Mouse (Mus musculus): ENCODE results near the gene Gtpbp3. TPM values are rescaled to one million over a fixed set of nuclear protein-coding genes. Genes with fewer than 3 reads are reported as not detected.
A peak's percentile ranks its signal among the peaks of the same experiment; 100 is the strongest.
"Not testable (repeated sequence)": the region's sequence is repeated elsewhere in the genome, so short reads cannot be mapped to it uniquely, and the experiment has no call there.

The Gtpbp3 gene
- polyA plus RNA-seq, 1 experiment from 2014 or later: 14.6 TPM

DNA sequence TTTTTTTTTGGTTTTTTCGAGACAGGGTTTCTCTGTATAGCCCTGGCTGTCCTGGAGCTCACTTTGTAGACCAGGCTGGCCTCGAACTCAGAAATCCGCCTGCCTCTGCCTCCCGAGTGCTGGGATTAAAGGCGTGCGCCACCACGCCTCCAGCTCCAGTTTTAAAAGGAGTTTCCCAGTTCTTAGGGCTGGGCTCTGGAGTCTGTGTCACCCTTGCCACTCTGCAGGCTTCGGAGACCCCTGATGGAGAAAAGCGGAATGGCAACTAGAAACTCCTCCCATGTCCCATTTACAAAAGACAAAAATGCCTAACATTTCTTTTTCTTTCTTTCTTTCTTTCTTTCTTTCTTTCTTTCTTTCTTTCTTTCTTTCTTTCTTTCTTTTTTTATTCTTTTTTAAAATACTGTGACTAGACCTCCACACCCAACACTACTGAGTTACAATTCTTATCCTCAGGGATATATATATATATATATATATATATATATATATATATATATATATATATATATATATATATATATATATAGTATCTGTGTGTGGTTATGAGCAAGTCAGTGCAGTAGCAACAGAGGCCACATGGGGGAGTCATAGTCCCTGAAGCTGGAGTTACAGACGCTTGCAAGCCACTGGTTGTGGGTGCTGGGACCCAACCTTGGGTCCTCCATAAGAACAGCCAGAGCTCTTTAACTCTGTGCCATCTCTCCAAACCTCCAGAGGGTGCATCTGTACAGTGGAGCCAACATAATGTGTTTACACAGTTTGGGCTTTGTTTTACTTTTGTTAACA, 31.3 kb downstream of the Gtpbp3 start:
- not testable (repeated sequence) for H3K9ac ChIP-seq (ENCODE audit: low read depth, low read length); H3K4me1 ChIP-seq (replicated peaks; ENCODE audit: insufficient read depth, low read length); H3K27me3 ChIP-seq (ENCODE audit: insufficient read depth, low read length); H3K4me3 ChIP-seq (replicated peaks; ENCODE audit: low read depth, low read length); H3K27ac ChIP-seq; H3K4me2 ChIP-seq (ENCODE audit: low read length); H3K36me3 ChIP-seq (ENCODE audit: insufficient read depth, low read length); ATAC-seq (replicated peaks; ENCODE audit: low FRiP score, low read depth); H3K9me3 ChIP-seq (replicated peaks; ENCODE audit: low read length)
- TF ChIP-seq CTCF (IDR thresholded peaks at IDR 0.05; ENCODE audit: low read depth): peak; percentile 75
- peak; percentile 90 for DNase-seq (ENCODE audit: low spot score)
- 41% methylated on average over 9 of the region's 10 CpGs for WGBS

DNA sequence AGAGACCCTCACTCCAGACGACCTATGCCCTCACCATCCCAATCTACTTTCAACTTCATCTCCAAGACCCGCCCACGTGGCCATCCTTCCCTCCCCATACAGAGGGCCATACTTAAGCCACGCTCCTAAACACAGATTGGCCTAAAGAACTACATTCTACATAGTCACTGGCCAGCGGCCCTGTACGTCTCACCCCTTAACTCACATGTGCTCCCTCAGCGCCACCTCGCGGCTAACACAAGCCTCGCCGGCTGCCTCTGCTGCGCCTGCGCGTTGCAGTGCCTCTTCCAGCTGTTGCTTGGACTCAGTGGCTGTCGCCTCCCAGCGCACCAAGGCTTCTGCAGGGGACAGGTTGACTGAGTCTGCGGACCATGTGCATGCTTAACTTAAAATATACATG, 33.7 kb downstream of the Gtpbp3 start:
- TF ChIP-seq CTCF (IDR thresholded peaks at IDR 0.05; ENCODE audit: low read depth): peak; percentile 99
- H3K4me2 ChIP-seq (ENCODE audit: low read length): peak overlapping the region; percentile 27; the same call in 1 of the 2 replicates
- H3K4me3 ChIP-seq (replicated peaks; ENCODE audit: low read depth, low read length): no peak overlapping the region
- no peaks in the 10 kb centered on the region for H3K9me3 ChIP-seq (replicated peaks; ENCODE audit: low read length)
- no peak overlapping the region for H3K27ac ChIP-seq
- WGBS: 6% methylated on average over 17 of the region's 17 CpGs
- peaks cover 6% of the 10 kb centered on the region; the same call in 1 of the 2 replicates for H3K4me1 ChIP-seq (replicated peaks; ENCODE audit: insufficient read depth, low read length)
- no peak overlapping the region for H3K9ac ChIP-seq (ENCODE audit: low read depth, low read length)
- H3K27me3 ChIP-seq (ENCODE audit: insufficient read depth, low read length): no peaks in the 10 kb centered on the region
- DNase-seq (ENCODE audit: low spot score): peak; percentile 98
- ATAC-seq (replicated peaks; ENCODE audit: low FRiP score, low read depth): peak; percentile 94
- no peaks in the 10 kb centered on the region for H3K36me3 ChIP-seq (ENCODE audit: insufficient read depth, low read length)

DNA sequence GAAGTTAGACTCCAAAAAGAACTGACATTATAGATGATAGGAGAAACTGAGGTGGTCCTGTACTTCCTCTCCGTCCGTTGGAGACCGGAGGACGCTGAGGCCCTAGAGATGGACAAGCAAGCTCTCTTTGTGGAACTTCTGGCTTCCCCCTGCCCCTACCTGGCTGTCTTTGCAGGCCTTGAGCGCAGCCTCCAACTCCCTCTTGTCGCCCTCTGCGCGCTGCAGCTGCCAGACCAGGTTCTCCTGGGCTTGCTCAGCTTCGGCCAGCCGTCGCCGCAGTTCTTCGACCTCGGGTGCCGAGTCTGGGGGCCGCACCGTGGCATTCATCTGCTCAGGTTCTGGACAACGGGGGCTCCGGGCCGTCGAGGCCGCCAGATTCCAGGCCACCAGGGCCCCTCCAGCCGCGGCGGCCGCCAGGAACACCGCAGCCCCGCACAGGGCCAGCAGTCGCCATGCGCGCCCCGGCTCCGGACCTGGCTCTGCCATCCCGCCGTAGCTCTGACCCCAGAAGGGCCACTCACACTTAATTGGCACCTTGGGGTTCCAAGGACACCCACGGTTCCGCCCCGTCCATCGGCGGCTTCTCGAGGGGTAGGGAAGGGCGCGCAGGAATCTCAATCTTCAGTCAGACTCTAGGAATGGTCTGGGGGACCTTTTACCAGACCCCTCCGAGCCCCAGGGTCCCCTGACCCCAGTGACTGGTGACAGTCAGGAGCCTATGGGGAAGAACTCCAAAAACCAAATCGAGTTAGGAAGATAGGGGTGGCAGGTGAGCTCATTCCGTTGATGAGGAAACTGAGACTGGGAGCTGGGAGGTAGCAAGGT, 37.5 kb downstream of the Gtpbp3 start, which contains the start of gene Ccdc194:
TSS of gene Ccdc194 (minus strand) at position 486 of the 825 bp plus-strand sequence.
- 22% methylated on average over 46 of the region's 46 CpGs for WGBS
- Histone ChIP-seq H3K27me3 (ENCODE audit: insufficient read depth, low read length) (no peaks in the 10 kb centered on the region), H3K27ac (peak within 1 kb of the TSS; percentile 78), H3K9ac (ENCODE audit: low read depth, low read length) (peak within 1 kb of the TSS; percentile 6; the same call in 1 of the 2 replicates), H3K4me1 (replicated peaks; ENCODE audit: insufficient read depth, low read length) (peaks cover 7% of the 10 kb centered on the region), H3K9me3 (replicated peaks; ENCODE audit: low read length) (no peaks in the 10 kb centered on the region), H3K4me2 (ENCODE audit: low read length) (peak within 1 kb of the TSS; percentile 16; the same call in 1 of the 2 replicates), H3K36me3 (ENCODE audit: insufficient read depth, low read length) (no peaks in the 10 kb centered on the region), H3K4me3 (replicated peaks; ENCODE audit: low read depth, low read length) (no peak within 1 kb of the TSS)
- ATAC-seq (replicated peaks; ENCODE audit: low FRiP score, low read depth) (no peak), DNase-seq (ENCODE audit: low spot score) (no peak)
- no peak for TF ChIP-seq CTCF (IDR thresholded peaks at IDR 0.05; ENCODE audit: low read depth)

DNA sequence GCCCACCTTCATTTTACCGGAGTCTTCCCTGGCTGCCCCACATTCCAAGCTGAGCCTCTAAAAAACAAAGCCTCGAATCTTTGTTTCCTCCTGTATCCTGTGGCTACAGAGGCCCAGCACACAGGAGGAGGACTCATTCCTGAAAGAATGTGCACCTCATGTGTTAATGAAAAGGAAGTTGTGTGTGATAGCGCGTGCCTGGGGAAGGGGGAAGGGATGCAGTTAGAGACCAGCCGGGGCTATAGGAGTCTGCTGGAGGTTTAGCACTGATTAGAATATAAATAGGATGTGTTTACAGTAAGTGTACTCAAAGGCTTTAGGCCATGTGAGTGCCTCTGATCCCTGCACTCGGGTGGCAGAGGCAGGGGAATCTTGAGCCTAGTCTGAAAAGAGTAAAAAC, 38.4 kb downstream of the Gtpbp3 start:
- Histone ChIP-seq H3K27ac (peak overlapping the region; percentile 78; the same call in 1 of the 2 replicates), H3K36me3 (ENCODE audit: insufficient read depth, low read length) (no peaks in the 10 kb centered on the region), H3K9me3 (replicated peaks; ENCODE audit: low read length) (no peaks in the 10 kb centered on the region), H3K4me3 (replicated peaks; ENCODE audit: low read depth, low read length) (no peak overlapping the region), H3K4me2 (ENCODE audit: low read length) (no peak overlapping the region), H3K4me1 (replicated peaks; ENCODE audit: insufficient read depth, low read length) (peaks cover 9% of the 10 kb centered on the region), H3K27me3 (ENCODE audit: insufficient read depth, low read length) (no peaks in the 10 kb centered on the region), H3K9ac (ENCODE audit: low read depth, low read length) (no peak overlapping the region)
- DNase-seq (ENCODE audit: low spot score) (peak; percentile 61), ATAC-seq (replicated peaks; ENCODE audit: low FRiP score, low read depth) (no peak)
- TF ChIP-seq CTCF (IDR thresholded peaks at IDR 0.05; ENCODE audit: low read depth): no peak
- WGBS: 31% methylated on average over 6 of the region's 6 CpGs

DNA sequence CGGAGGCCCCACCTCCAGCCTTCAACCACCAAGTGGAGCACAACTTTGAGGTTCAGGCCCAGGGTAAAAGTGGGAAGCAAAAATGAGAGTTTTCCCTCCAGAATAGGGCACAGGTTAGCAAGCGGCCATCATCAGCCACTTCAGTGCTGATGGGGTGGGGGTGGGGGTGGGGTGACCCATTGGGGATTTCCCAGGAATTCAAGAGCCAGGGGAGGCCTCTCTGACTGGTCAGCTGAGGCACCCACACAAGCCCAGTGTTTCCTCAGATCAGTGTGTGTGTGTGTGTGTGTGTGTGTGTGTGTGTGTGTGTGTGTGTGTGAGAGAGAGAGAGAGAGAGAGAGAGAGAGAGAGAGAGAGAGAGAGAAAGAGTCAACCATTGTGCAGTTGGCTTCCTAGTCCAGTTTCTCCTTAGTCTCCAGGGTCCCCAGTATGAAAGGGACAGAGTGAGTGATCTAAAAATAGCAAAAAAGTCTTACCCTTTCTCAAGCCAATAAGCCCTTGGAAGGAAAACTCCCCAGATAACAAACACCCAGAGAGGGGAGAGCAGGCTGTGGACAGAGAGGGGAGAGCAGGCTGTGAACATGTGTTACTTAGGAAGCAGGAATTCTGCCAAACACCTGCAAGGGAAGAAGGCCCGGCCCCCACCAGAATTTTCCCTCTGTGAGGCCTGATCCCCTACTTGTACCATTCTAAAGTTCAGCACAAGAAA, 39.4 kb downstream of the Gtpbp3 start:
- Histone ChIP-seq H3K4me2 (ENCODE audit: low read length) (no peak overlapping the region), H3K27ac (peak overlapping the region; percentile 78), H3K9ac (ENCODE audit: low read depth, low read length) (no peak overlapping the region), H3K4me3 (replicated peaks; ENCODE audit: low read depth, low read length) (no peak overlapping the region), H3K4me1 (replicated peaks; ENCODE audit: insufficient read depth, low read length) (peaks cover 9% of the 10 kb centered on the region), H3K9me3 (replicated peaks; ENCODE audit: low read length) (no peaks in the 10 kb centered on the region), H3K27me3 (ENCODE audit: insufficient read depth, low read length) (no peaks in the 10 kb centered on the region), H3K36me3 (ENCODE audit: insufficient read depth, low read length) (no peaks in the 10 kb centered on the region)
- DNase-seq (ENCODE audit: low spot score) (peak; percentile 38), ATAC-seq (replicated peaks; ENCODE audit: low FRiP score, low read depth) (no peak)
- WGBS: 67% methylated on average over 3 of the region's 3 CpGs
- TF ChIP-seq CTCF (IDR thresholded peaks at IDR 0.05; ENCODE audit: low read depth): no peak
